Mouse (Mus musculus): ENCODE data around the gene Capzb. TPM values are rescaled to one million over a fixed set of nuclear protein-coding genes. Genes with fewer than 3 reads are reported as not detected.

Gene Capzb
- polyA plus RNA-seq, 1 experiment: 130 TPM

DNA sequence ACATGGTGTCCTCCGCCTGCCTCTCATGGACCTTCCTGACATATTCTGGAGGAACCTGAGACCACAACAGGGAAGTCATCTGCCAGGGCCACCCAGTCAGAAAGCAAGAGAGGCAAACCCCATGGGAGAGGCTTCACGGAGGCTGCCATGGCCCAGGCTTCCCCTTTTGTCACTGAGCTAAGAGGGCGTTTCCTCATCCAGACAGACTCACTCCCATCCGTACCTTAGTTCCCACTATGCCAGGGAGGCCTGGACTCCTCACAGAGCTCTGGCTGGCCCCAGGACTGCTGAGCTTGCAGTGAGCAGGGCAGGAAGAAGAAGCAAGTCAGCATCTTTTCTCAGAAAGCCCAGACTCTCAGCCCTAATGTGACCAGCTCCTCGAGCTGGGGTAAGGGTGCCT, 115.2 kb downstream of the Capzb start:
- H3K27ac ChIP-seq (ENCODE audit: insufficient read depth, low read length): peak overlapping the region; percentile 48
- DNase-seq (ENCODE audit: low read depth in 1 of 2, low spot score in 2 of 2): peak; percentile 42 to 71
- no peak overlapping the region for H3K4me3 ChIP-seq (ENCODE audit: extremely low read depth, insufficient read depth, insufficient read length)
- H3K27me3 ChIP-seq (ENCODE audit: control insufficient read depth, insufficient read depth, low read length): no peaks in the 10 kb centered on the region
- whole genome bisulfite sequencing: 29% methylated on average over 5 of the region's 5 CpGs
- peaks cover 1% of the 10 kb centered on the region for H3K36me3 ChIP-seq (ENCODE audit: control insufficient read depth, insufficient read depth, low read length)
- H3K4me1 ChIP-seq (ENCODE audit: control insufficient read depth, insufficient read depth, insufficient read length): peaks cover 27% of the 10 kb centered on the region
- TF ChIP-seq POLR2A (IDR thresholded peaks at IDR 0.05; ENCODE audit: low read depth, low read length) (no peak), CTCF (IDR thresholded peaks at IDR 0.05; ENCODE audit: extremely low read depth, insufficient read depth, insufficient read length, insufficient replicate concordance) (no peak)

GRCm38 (mm10) chr4:139309651-139310050, 117.0 kb downstream of the Capzb start:
- no peak for DNase-seq (ENCODE audit: low read depth in 1 of 2, low spot score in 2 of 2)
- TF ChIP-seq POLR2A (IDR thresholded peaks at IDR 0.05; ENCODE audit: low read depth, low read length) (no peak), CTCF (IDR thresholded peaks at IDR 0.05; ENCODE audit: extremely low read depth, insufficient read depth, insufficient read length, insufficient replicate concordance) (no peak)
- 59% methylated on average over 6 of the region's 6 CpGs for WGBS
- Histone ChIP-seq H3K27ac (ENCODE audit: insufficient read depth, low read length) (no peak overlapping the region; the same call in 1 of the 2 replicates), H3K27me3 (ENCODE audit: control insufficient read depth, insufficient read depth, low read length) (no peaks in the 10 kb centered on the region), H3K36me3 (ENCODE audit: control insufficient read depth, insufficient read depth, low read length) (peaks cover 3% of the 10 kb centered on the region; the same call in 1 of the 2 replicates), H3K4me3 (ENCODE audit: extremely low read depth, insufficient read depth, insufficient read length) (peak overlapping the region; percentile 73), H3K4me1 (ENCODE audit: control insufficient read depth, insufficient read depth, insufficient read length) (peaks cover 27% of the 10 kb centered on the region)

GRCm38 (mm10) chr4:139310171-139310898, 117.6 kb downstream of the Capzb start, which contains the start of the genes Pqlc2 and Akr7a5:
Pqlc2 (minus strand) TSS chr4:139310708.
Akr7a5 (plus strand) TSS chr4:139310744.
- Histone ChIP-seq H3K4me1 (ENCODE audit: control insufficient read depth, insufficient read depth, insufficient read length) (peaks cover 27% of the 10 kb centered on the region), H3K27ac (ENCODE audit: insufficient read depth, low read length) (peak within 1 kb of the TSS; percentile 54; the same call in 1 of the 2 replicates), H3K4me3 (ENCODE audit: extremely low read depth, insufficient read depth, insufficient read length) (peak within 1 kb of the TSS; percentile 73), H3K27me3 (ENCODE audit: control insufficient read depth, insufficient read depth, low read length) (no peaks in the 10 kb centered on the region), H3K36me3 (ENCODE audit: control insufficient read depth, insufficient read depth, low read length) (peaks cover 3% of the 10 kb centered on the region; the same call in 1 of the 2 replicates)
- no peak for TF ChIP-seq CTCF (IDR thresholded peaks at IDR 0.05; ENCODE audit: extremely low read depth, insufficient read depth, insufficient read length, insufficient replicate concordance)
- TF ChIP-seq POLR2A (IDR thresholded peaks at IDR 0.05; ENCODE audit: low read depth, low read length): peak; percentile 77
- 1% methylated on average over 60 of the region's 63 CpGs for WGBS
- DNase-seq (ENCODE audit: low read depth in 1 of 2, low spot score in 2 of 2): peak; percentile 74 to 97

DNA sequence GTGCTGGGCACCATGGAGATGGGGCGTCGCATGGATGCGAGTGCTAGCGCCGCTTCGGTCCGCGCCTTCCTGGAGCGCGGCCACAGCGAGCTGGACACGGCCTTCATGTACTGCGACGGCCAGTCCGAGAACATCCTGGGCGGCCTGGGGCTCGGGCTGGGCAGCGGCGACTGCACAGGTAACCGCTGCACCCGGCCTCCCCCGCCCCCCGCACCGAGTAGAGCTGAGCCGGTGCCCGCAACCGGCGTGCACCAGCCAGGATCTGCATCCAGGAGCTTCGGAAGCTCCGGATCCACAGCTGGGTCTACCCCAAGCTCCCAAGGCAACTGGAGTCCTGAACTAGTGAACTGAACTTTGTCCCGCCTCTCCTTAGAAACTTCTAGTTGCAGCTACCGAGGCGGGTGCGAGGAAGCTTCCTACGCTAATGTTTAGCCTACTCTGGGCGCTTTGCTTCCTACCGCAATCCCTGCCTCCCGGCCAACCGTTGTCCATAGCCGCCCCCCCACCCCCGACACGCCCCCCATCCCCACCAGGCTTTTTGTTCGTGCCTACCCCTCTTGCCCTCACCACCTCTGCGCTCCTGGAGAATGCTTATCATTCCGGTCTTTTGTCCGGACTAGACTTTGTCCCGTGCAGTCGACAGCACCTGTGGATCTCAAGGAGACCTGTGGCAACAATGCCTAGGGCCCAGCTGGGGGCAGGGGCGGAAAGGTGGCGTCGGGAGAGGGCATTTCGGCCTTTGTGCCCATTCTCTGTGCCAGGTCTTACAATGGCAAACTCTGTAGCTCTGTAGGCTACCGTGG, 118.4 kb downstream of the Capzb start:
- no peak overlapping the region for H3K27ac ChIP-seq (ENCODE audit: insufficient read depth, low read length)
- DNase-seq (ENCODE audit: low read depth in 1 of 2, low spot score in 2 of 2): no peak
- peaks cover 3% of the 10 kb centered on the region; the same call in 1 of the 2 replicates for H3K36me3 ChIP-seq (ENCODE audit: control insufficient read depth, insufficient read depth, low read length)

DNA sequence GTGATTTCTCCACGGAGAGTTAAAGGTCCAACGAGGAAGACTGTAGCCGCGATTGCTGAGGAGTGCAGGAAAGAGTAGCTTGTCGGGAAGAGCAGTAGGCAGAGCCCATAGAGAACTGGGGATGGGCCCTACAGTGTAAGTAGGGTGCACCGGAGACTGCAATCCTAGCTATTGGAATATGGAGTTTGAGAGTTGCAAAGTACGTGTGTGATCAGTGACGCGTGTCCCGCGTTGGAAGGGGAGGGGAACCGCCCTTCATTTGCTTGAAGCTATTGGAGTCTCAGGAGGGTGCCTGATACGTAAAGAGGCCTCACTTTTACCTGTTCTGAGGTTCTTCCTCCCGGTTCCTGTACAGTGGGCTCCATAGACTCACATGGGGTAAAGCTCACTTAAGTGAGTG, 119.0 kb downstream of the Capzb start:
- no peak for TF ChIP-seq POLR2A (IDR thresholded peaks at IDR 0.05; ENCODE audit: low read depth, low read length)
- TF ChIP-seq CTCF (IDR thresholded peaks at IDR 0.05; ENCODE audit: extremely low read depth, insufficient read depth, insufficient read length, insufficient replicate concordance): no peak
- H3K27ac ChIP-seq (ENCODE audit: insufficient read depth, low read length): no peak overlapping the region
- WGBS: 40% methylated on average over 14 of the region's 14 CpGs
- peaks cover 22% of the 10 kb centered on the region for H3K4me1 ChIP-seq (ENCODE audit: control insufficient read depth, insufficient read depth, insufficient read length)
- no peak for DNase-seq (ENCODE audit: low read depth in 1 of 2, low spot score in 2 of 2)
- peaks cover 3% of the 10 kb centered on the region; the same call in 1 of the 2 replicates for H3K36me3 ChIP-seq (ENCODE audit: control insufficient read depth, insufficient read depth, low read length)
- no peaks in the 10 kb centered on the region for H3K27me3 ChIP-seq (ENCODE audit: control insufficient read depth, insufficient read depth, low read length)
- H3K4me3 ChIP-seq (ENCODE audit: extremely low read depth, insufficient read depth, insufficient read length): peak overlapping the region; percentile 73; the same call in 1 of the 2 replicates

More for the DNA sequence above, 118.4 kb downstream of the Capzb start:
- H3K4me3 ChIP-seq (ENCODE audit: extremely low read depth, insufficient read depth, insufficient read length): peak overlapping the region; percentile 73
- under 1% methylated on average over 53 of the region's 53 CpGs for WGBS
- H3K27me3 ChIP-seq (ENCODE audit: control insufficient read depth, insufficient read depth, low read length): no peaks in the 10 kb centered on the region
- TF ChIP-seq CTCF (IDR thresholded peaks at IDR 0.05; ENCODE audit: extremely low read depth, insufficient read depth, insufficient read length, insufficient replicate concordance): no peak
- no peak for TF ChIP-seq POLR2A (IDR thresholded peaks at IDR 0.05; ENCODE audit: low read depth, low read length)
- peaks cover 22% of the 10 kb centered on the region for H3K4me1 ChIP-seq (ENCODE audit: control insufficient read depth, insufficient read depth, insufficient read length)

- Histone ChIP-seq H3K36me3 (ENCODE audit: control insufficient read depth, insufficient read depth, low read length) (peaks cover 3% of the 10 kb centered on the region; the same call in 1 of the 2 replicates), H3K4me1 (ENCODE audit: control insufficient read depth, insufficient read depth, insufficient read length) (peaks cover 20% of the 10 kb centered on the region), H3K4me3 (ENCODE audit: extremely low read depth, insufficient read depth, insufficient read length) (no peak overlapping the region), H3K27me3 (ENCODE audit: control insufficient read depth, insufficient read depth, low read length) (no peaks in the 10 kb centered on the region), H3K27ac (ENCODE audit: insufficient read depth, low read length) (no peak overlapping the region)
- DNase-seq (ENCODE audit: low read depth in 1 of 2, low spot score in 2 of 2): peak; percentile 30 to 55
- 57% methylated on average over 4 of the region's 4 CpGs for WGBS
- TF ChIP-seq CTCF (IDR thresholded peaks at IDR 0.05; ENCODE audit: extremely low read depth, insufficient read depth, insufficient read length, insufficient replicate concordance) (peak; percentile 17; the same call in 1 of the 2 replicates), POLR2A (IDR thresholded peaks at IDR 0.05; ENCODE audit: low read depth, low read length) (no peak)
These were observed 119.9 kb downstream of the Capzb start for GRCm38 (mm10) chr4:139312632-139313031.

All from spleen, adult 2 months (tissue).